Mouse (Mus musculus) intestine, embryonic 14.5 days (tissue): ENCODE results near the gene Cebpa. TPM values are rescaled to one million over a fixed set of nuclear protein-coding genes. Genes with fewer than 3 reads are reported as not detected.

Experiments used
- ATAC-seq: fragments of 200-750 bp; cut with Nextera tagmentation; replicated peaks from 2 replicates; pipeline ENCODE4 v1.8.0; 2017; ENCODE audit warnings: low read depth, moderate number of reproducible peaks, moderate TSS enrichment, moderate library complexity; ENCODE audit not compliant: low FRiP score, low TSS enrichment
- DNase-seq: peaks from one replicate; pipeline ENCODE4 v3.0.0-alpha.2; 2018; ENCODE audit warnings: low spot score
- H3K27ac ChIP-seq: fragments of 300-500 bp; sonication (generic); 2 replicates; pipeline ENCODE4 v1.5.1; 2014; ENCODE audit warnings: low read depth, mild to moderate bottlenecking, control low read depth
- H3K27me3 ChIP-seq: fragments of 300-500 bp; sonication (generic); replicated peaks from 2 replicates; pipeline ENCODE4 v1.6.1; 2014; ENCODE audit warnings: low read length, control low read depth; ENCODE audit not compliant: control insufficient read depth, insufficient read depth
- H3K36me3 ChIP-seq: fragments of 300-500 bp; sonication (generic); 2 replicates; pipeline ENCODE4 v1.6.1; 2014; ENCODE audit warnings: low read length, control low read depth; ENCODE audit not compliant: control insufficient read depth, insufficient read depth
- H3K4me1 ChIP-seq: fragments of 300-500 bp; sonication (generic); replicated peaks from 2 replicates; pipeline ENCODE4 v1.6.1; 2014; ENCODE audit warnings: low read length, control low read depth, mixed read lengths; ENCODE audit not compliant: control insufficient read depth, insufficient read depth
- H3K4me2 ChIP-seq: fragments of 300-500 bp; sonication (generic); 2 replicates; pipeline ENCODE4 v1.6.1; 2014; ENCODE audit warnings: low read length
- H3K4me3 ChIP-seq: fragments of 300-500 bp; sonication (generic); 2 replicates; pipeline ENCODE4 v1.5.1; 2014; ENCODE audit warnings: low read depth, low read length, control low read depth, mixed read lengths
- H3K9ac ChIP-seq: fragments of 300-500 bp; sonication (generic); 2 replicates; pipeline ENCODE4 v1.6.1; 2014; ENCODE audit warnings: mild to moderate bottlenecking, low read length
- H3K9me3 ChIP-seq: fragments of 300-500 bp; sonication (generic); 2 replicates; pipeline ENCODE4 v1.6.1; 2016; ENCODE audit warnings: low read length, control low read depth; ENCODE audit not compliant: control insufficient read depth
- WGBS: fragments of 180-500 bp; shearing (Covaris S2); extraction: QIAGEN DNeasy Blood & Tissue Kit; methylation state at CpG from one replicate; pipeline ENCODE4 v1.1.7; 2014; 5-methylcytosine and 5-hydroxymethylcytosine counted together
- polyA plus RNA-seq: library from polyadenylated mRNA; unstranded; fragments of >200 nt; fragmentation: Nextera tagmentation; extraction: Ambion mirVana; gene quantifications from 2 replicates; pipeline ENCODE4 v1.2.1, GENCODE M21; 2014

Gene Cebpa
- polyA plus RNA-seq, 1 experiment from 2014 or later, result 8.3 TPM

DNA sequence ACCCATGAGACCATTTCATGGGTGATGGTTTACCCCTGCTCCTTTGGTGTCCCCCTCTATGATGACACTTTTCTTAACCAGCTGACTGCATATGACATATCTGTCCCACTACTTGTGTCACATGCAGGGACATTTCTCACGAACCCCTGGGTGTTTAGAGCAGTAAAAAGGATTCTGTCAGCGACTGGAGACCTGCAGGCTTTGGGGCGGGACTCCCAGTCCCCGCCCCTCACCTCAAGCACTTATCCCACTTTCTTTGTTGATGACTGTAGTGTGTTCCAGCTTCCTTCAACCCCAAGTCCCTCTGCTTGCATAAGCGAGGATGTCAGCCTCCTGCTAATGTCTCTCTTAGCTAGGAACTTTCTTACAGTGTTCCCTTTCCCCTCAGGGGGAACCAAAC, 2.0 kb upstream of the Cebpa start:
- 29% methylated on average over 5 of the region's 5 CpGs for WGBS
- Histone ChIP-seq H3K4me1 (peaks cover 10% of the 10 kb centered on the region; the same call in 1 of the 2 replicates), H3K9me3 (no peaks in the 10 kb centered on the region), H3K27me3 (peaks cover 45% of the 10 kb centered on the region), H3K4me3 (no peak overlapping the region), H3K4me2 (peak overlapping the region; percentile 85; the same call in 1 of the 2 replicates), H3K27ac (peak overlapping the region; percentile 69), H3K36me3 (no peaks in the 10 kb centered on the region), H3K9ac (no peak overlapping the region)
- DNase-seq (peak; percentile 62), ATAC-seq (no peak)

- ATAC-seq (no peak), DNase-seq (no peak)
- peak overlapping the region; percentile 51 for H3K9ac ChIP-seq
- no peaks in the 10 kb centered on the region for H3K36me3 ChIP-seq
- H3K27ac ChIP-seq, result peak overlapping the region; percentile 69
- H3K4me3 ChIP-seq, result peak overlapping the region; percentile 57
- 2% methylated on average over 25 of the region's 25 CpGs for WGBS
- peaks cover 10% of the 10 kb centered on the region; the same call in 1 of the 2 replicates for H3K4me1 ChIP-seq
- peaks cover 52% of the 10 kb centered on the region for H3K27me3 ChIP-seq
- H3K4me2 ChIP-seq, result peak overlapping the region; percentile 85
- no peaks in the 10 kb centered on the region for H3K9me3 ChIP-seq
Measured at GRCm38 (mm10) chr7:35117761-35118098, 1.4 kb upstream of the Cebpa start.

DNA sequence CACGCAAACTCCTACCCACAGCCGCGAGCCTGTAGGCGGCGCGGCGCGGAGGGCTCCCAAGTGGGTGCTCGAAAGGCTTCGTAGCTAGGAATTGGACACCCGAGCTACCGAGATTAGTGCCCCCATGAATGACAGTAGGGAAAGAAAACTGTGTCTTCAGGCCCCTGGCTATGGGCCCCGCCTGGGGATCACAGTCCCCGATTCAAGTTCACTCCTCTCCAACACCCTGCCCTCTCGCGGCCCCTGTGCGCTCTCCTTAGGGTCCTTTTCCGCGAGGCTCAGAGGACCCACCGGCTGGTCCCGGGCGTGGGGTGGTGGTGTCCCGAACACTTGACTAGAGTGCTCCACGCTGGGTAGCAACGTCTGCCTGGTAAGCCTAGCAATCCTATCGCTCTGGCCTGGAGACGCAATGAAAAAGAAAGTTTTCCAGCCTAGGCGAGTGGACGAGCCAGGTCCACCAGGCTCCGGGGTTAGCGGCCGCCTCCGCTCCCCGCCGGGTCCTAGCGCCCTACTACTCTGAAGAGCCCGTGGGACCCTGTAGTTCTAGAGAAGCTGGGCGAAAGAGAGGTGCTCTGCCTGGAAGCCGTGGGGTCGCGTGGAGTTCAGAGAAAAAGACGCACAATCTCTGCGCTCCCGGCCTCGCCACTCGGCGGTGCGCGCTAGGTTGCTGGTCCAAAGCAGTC, 853 bp upstream of the Cebpa start:
- Histone ChIP-seq H3K4me3 (peak overlapping the region; percentile 57), H3K27ac (peak overlapping the region; percentile 69), H3K4me2 (peak overlapping the region; percentile 85), H3K27me3 (peaks cover 57% of the 10 kb centered on the region), H3K9me3 (no peaks in the 10 kb centered on the region), H3K9ac (peak overlapping the region; percentile 51), H3K4me1 (peaks cover 7% of the 10 kb centered on the region; the same call in 1 of the 2 replicates), H3K36me3 (no peaks in the 10 kb centered on the region)
- WGBS, result under 1% methylated on average over 49 of the region's 49 CpGs
- peak; percentile 53 for ATAC-seq
- peak; percentile 88 for DNase-seq

DNA sequence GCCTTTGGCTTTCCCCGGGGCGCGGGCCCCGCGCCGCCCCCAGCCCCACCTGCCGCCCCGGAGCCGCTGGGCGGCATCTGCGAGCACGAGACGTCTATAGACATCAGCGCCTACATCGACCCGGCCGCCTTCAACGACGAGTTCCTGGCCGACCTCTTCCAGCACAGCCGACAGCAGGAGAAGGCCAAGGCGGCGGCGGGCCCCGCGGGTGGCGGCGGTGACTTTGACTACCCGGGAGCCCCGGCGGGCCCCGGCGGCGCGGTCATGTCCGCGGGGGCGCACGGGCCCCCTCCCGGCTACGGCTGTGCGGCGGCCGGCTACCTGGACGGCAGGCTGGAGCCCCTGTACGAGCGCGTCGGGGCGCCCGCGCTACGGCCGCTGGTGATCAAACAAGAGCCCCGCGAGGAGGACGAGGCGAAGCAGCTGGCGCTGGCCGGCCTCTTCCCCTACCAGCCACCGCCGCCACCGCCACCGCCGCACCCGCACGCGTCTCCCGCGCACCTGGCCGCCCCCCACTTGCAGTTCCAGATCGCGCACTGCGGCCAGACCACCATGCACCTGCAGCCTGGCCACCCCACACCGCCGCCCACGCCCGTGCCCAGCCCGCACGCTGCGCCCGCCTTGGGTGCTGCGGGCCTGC, 533 bp downstream of the Cebpa start:
- Histone ChIP-seq H3K4me2 (peak overlapping the region; percentile 85), H3K36me3 (no peaks in the 10 kb centered on the region), H3K4me3 (peak overlapping the region; percentile 57), H3K4me1 (peaks cover 7% of the 10 kb centered on the region; the same call in 1 of the 2 replicates), H3K27ac (0 out of 2 replicates have a peak overlapping the region, but pooled peaks have one; percentile 33), H3K9me3 (no peaks in the 10 kb centered on the region), H3K27me3 (peaks cover 66% of the 10 kb centered on the region), H3K9ac (peak overlapping the region; percentile 66)
- DNase-seq (no peak), ATAC-seq (peak; percentile 20)
- 1% methylated on average over 60 of the region's 83 CpGs for WGBS

DNA sequence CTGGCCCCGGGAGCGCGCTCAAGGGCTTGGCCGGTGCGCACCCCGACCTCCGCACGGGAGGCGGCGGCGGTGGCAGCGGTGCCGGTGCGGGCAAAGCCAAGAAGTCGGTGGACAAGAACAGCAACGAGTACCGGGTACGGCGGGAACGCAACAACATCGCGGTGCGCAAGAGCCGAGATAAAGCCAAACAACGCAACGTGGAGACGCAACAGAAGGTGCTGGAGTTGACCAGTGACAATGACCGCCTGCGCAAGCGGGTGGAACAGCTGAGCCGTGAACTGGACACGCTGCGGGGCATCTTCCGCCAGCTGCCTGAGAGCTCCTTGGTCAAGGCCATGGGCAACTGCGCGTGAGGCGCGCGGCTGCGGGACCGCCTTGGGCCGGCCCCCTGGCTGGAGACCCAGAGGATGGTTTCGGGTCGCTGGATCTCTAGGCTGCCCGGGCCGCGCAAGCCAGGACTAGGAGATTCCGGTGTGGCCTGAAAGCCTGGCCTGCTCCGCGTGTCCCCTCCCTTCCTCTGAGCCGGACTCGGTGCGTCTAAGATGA, 1.1 kb downstream of the Cebpa start:
- H3K9ac ChIP-seq, result peak overlapping the region; percentile 66
- DNase-seq (no peak), ATAC-seq (no peak)
- under 1% methylated on average over 51 of the region's 53 CpGs for WGBS
- no peak overlapping the region for H3K27ac ChIP-seq
- H3K4me2 ChIP-seq, result peak overlapping the region; percentile 85
- no peaks in the 10 kb centered on the region for H3K9me3 ChIP-seq
- H3K4me1 ChIP-seq, result peaks cover 7% of the 10 kb centered on the region; the same call in 1 of the 2 replicates
- peaks cover 66% of the 10 kb centered on the region for H3K27me3 ChIP-seq
- H3K4me3 ChIP-seq, result peak overlapping the region; percentile 57
- H3K36me3 ChIP-seq, result no peaks in the 10 kb centered on the region

- Histone ChIP-seq H3K36me3 (no peaks in the 10 kb centered on the region), H3K27me3 (peaks cover 61% of the 10 kb centered on the region), H3K9ac (peak overlapping the region; percentile 5; the same call in 1 of the 2 replicates), H3K27ac (no peak overlapping the region), H3K4me2 (peak overlapping the region; percentile 85), H3K9me3 (no peaks in the 10 kb centered on the region), H3K4me1 (peaks cover 7% of the 10 kb centered on the region; the same call in 1 of the 2 replicates), H3K4me3 (peak overlapping the region; percentile 57)
- no peak for ATAC-seq
- no peak for DNase-seq
- 29% methylated on average over 8 of the region's 8 CpGs for WGBS
Measured at GRCm38 (mm10) chr7:35121150-35121549, 2.1 kb downstream of the Cebpa start.

- H3K4me2 ChIP-seq, result peak overlapping the region; percentile 85
- no peak for ATAC-seq
- H3K4me3 ChIP-seq, result 0 out of 2 replicates have a peak overlapping the region, but pooled peaks have one; percentile 57
Measured at GRCm38 (mm10) chr7:35122401-35123320, 3.6 kb downstream of the Cebpa start.

DNA sequence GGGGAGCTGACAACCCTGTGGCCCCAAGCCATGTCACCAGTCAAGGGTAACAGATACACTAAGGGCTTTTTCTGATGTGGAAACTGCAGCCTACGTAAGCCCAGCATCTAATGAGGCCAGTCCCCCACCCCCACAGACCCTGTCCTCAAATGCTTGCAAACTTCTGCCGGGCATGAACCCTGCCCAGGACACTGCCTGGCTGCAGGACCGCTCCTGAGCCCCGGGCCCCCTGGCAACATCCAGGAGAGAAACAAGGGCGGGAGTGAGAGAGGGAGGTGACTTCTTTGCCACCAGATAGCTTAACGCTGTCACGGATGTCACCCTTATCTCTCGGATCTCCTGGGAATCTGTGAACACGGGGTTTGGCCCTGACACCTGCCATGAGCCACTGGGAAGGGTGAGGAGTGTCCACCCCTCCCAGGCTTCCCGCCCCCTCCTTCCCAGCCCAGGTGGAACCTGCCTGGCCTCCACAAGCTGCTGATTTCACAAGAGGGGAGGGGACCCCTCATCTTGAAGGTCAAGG, 4.4 kb downstream of the Cebpa start:
- H3K4me2 ChIP-seq, result no peak overlapping the region
- no peak overlapping the region for H3K4me3 ChIP-seq
- no peak for DNase-seq
- no peaks in the 10 kb centered on the region for H3K36me3 ChIP-seq
- H3K27me3 ChIP-seq, result peaks cover 50% of the 10 kb centered on the region
- WGBS, result 25% methylated on average over 10 of the region's 10 CpGs
- ATAC-seq, result no peak
- H3K9me3 ChIP-seq, result no peaks in the 10 kb centered on the region
- H3K27ac ChIP-seq, result no peak overlapping the region
- peaks cover 8% of the 10 kb centered on the region; the same call in 1 of the 2 replicates for H3K4me1 ChIP-seq
- no peak overlapping the region for H3K9ac ChIP-seq

More at GRCm38 (mm10) chr7:35122401-35123320, 3.6 kb downstream of the Cebpa start:
- no peak overlapping the region for H3K9ac ChIP-seq
- no peak overlapping the region for H3K27ac ChIP-seq
- H3K36me3 ChIP-seq, result no peaks in the 10 kb centered on the region
- DNase-seq, result peak; percentile 50
- no peaks in the 10 kb centered on the region for H3K9me3 ChIP-seq
- WGBS, result 67% methylated on average over 10 of the region's 10 CpGs
- H3K27me3 ChIP-seq, result peaks cover 48% of the 10 kb centered on the region
- peaks cover 9% of the 10 kb centered on the region; the same call in 1 of the 2 replicates for H3K4me1 ChIP-seq
